Mouse (Mus musculus): ENCODE measurements around the gene Tnfrsf21. TPM values are rescaled to one million over a fixed set of nuclear protein-coding genes. Genes with fewer than 3 reads are reported as not detected.

Tnfrsf21 gene
- polyA plus RNA-seq, 1 experiment from 2014 or later = 39.6 TPM

GRCm38 (mm10) chr17:43137838-43138237 lies 121.5 kb downstream of the Tnfrsf21 start:
- DNase-seq (peak; percentile 17), ATAC-seq (ENCODE audit: insufficient read depth) (no peak)
- TF ChIP-seq CTCF (IDR thresholded peaks at IDR 0.05; ENCODE audit: low read depth) = no peak
- no peak overlapping the region for H3K4me2 ChIP-seq
- no peak overlapping the region for H3K9ac ChIP-seq
- H3K36me3 ChIP-seq (ENCODE audit: insufficient read depth) = no peaks in the 10 kb centered on the region
- no peak overlapping the region for H3K4me3 ChIP-seq (ENCODE audit: low read depth, low read length)
- H3K9me3 ChIP-seq (ENCODE audit: low read depth, low read length) = no peaks in the 10 kb centered on the region
- H3K4me1 ChIP-seq (ENCODE audit: insufficient read depth) = no peaks in the 10 kb centered on the region
- no peaks in the 10 kb centered on the region for H3K27me3 ChIP-seq (ENCODE audit: insufficient read depth, low read length)
- H3K27ac ChIP-seq (ENCODE audit: low read depth) = no peak overlapping the region
- WGBS = 92% methylated on average over 9 of the region's 9 CpGs

GRCm38 (mm10) chr17:43138356-43138755 lies 122.0 kb downstream of the Tnfrsf21 start:
- no peaks in the 10 kb centered on the region for H3K27me3 ChIP-seq (ENCODE audit: insufficient read depth, low read length)
- H3K4me3 ChIP-seq (ENCODE audit: low read depth, low read length) = no peak overlapping the region
- H3K9me3 ChIP-seq (ENCODE audit: low read depth, low read length) = no peaks in the 10 kb centered on the region
- H3K4me2 ChIP-seq = no peak overlapping the region
- no peak for TF ChIP-seq CTCF (IDR thresholded peaks at IDR 0.05; ENCODE audit: low read depth)
- no peaks in the 10 kb centered on the region for H3K4me1 ChIP-seq (ENCODE audit: insufficient read depth)
- WGBS = 74% methylated on average over 7 of the region's 7 CpGs
- H3K36me3 ChIP-seq (ENCODE audit: insufficient read depth) = no peaks in the 10 kb centered on the region
- H3K27ac ChIP-seq (ENCODE audit: low read depth) = no peak overlapping the region
- DNase-seq (no peak), ATAC-seq (ENCODE audit: insufficient read depth) (no peak)
- H3K9ac ChIP-seq = no peak overlapping the region

Other genes with a start within 250 kb of the Tnfrsf21 start
- gene Cd2ap, start 139.9 kb upstream of the Tnfrsf21 start, polyA plus RNA-seq (2014; fragmentation: Nextera tagmentation; extraction: Ambion mirVana) = 38.1 and 38.7 TPM in 2 replicates

Measured in lung, embryonic 14.5 days (tissue).